Mouse (Mus musculus) MEL (cell line): ENCODE data around the gene Nol7. TPM values are rescaled to one million over a fixed set of nuclear protein-coding genes. Genes with fewer than 3 reads are reported as not detected.

Experiments
- DNase-seq: peaks from one replicate; pipeline ENCODE4 v3.0.0; 2011; ENCODE audit warnings: low read depth, low spot score
- H3K27ac ChIP-seq: 2 replicates; pipeline ENCODE4 v1.5.1; 2012; ENCODE audit warnings: low read depth, mild to moderate bottlenecking, control low read depth, low read length, moderate library complexity; ENCODE audit not compliant: control insufficient read depth
- H3K27me3 ChIP-seq, 2 experiments: fragments of 150-350 bp in 1 of 2; sonication (generic) in 1 of 2; 2 replicates each; pipeline ENCODE4 v1.6.1; 2012; ENCODE audit warnings: low read length in 2 of 2, mild to moderate bottlenecking in 2 of 2, improper control_type of control experiment in 1 of 2, moderate library complexity in 1 of 2; ENCODE audit not compliant: insufficient read depth in 2 of 2, control insufficient read depth in 1 of 2
- H3K36me3 ChIP-seq, 2 experiments: 2 replicates each; pipeline ENCODE4 v1.6.1; 2012 to 2014; ENCODE audit warnings: low read length in 2 of 2, improper control_type of control experiment in 1 of 2, inconsistent platforms in 1 of 2, mild to moderate bottlenecking in 1 of 2; ENCODE audit not compliant: insufficient read depth in 2 of 2, control insufficient read depth in 1 of 2
- H3K4me1 ChIP-seq, 2 experiments: fragments of 150-350 bp in 1 of 2; sonication (generic) in 1 of 2; 2 replicates each; pipeline ENCODE4 v1.6.1; 2012; ENCODE audit warnings: low read length in 2 of 2, improper control_type of control experiment in 1 of 2, mild to moderate bottlenecking in 1 of 2; ENCODE audit not compliant: insufficient read depth in 2 of 2, control insufficient read depth in 1 of 2
- H3K4me3 ChIP-seq, 2 experiments: fragments of 150-350 bp in 1 of 2; sonication (generic) in 1 of 2; 2 replicates each; pipeline ENCODE4 v1.5.1; 2012; ENCODE audit warnings: low read depth in 2 of 2, low read length in 2 of 2, mild to moderate bottlenecking in 2 of 2, moderate library complexity in 2 of 2, control low read depth in 1 of 2, improper control_type of control experiment in 1 of 2; ENCODE audit not compliant: control insufficient read depth in 1 of 2, insufficient read depth in 1 of 2
- H3K79me2 ChIP-seq: 2 replicates; pipeline ENCODE4 v1.6.1; 2012; ENCODE audit warnings: mild to moderate bottlenecking, low read length, moderate library complexity; ENCODE audit not compliant: control insufficient read depth, poor library complexity, insufficient read depth
- H3K9ac ChIP-seq: 2 replicates; pipeline ENCODE4 v1.6.1; 2012; ENCODE audit warnings: low read depth, mild to moderate bottlenecking, control low read depth, low read length, moderate library complexity; ENCODE audit not compliant: control insufficient read depth, poor library complexity, severe bottlenecking
- H3K9me3 ChIP-seq: fragments of 150-350 bp; sonication (generic); replicated peaks from 2 replicates; pipeline ENCODE4 v1.6.1; 2012; ENCODE audit warnings: mild to moderate bottlenecking, low read length, improper control_type of control experiment, moderate library complexity; ENCODE audit not compliant: insufficient read depth
- BHLHE40 ChIP-seq: IDR thresholded peaks from 2 replicates; pipeline ENCODE4 v1.6.1; 2012; ENCODE audit warnings: low read depth, mild to moderate bottlenecking, inconsistent platforms, low read length, improper control_type of control experiment, borderline replicate concordance
- CTCF ChIP-seq, 3 experiments: IDR thresholded peaks in 2 of 3; conservative IDR thresholded peaks in 1 of 3; 2 replicates each; pipeline ENCODE4 v1.5.1; 2011 to 2012; ENCODE audit warnings: low read length in 3 of 3, low read depth in 2 of 3, mild to moderate bottlenecking in 2 of 3, improper control_type of control experiment in 1 of 3, inconsistent platforms in 1 of 3, mixed read lengths in 1 of 3, moderate library complexity in 1 of 3; ENCODE audit not compliant: control insufficient read depth in 1 of 3, insufficient read depth in 1 of 3, poor library complexity in 1 of 3, severe bottlenecking in 1 of 3
- ELF1 ChIP-seq: IDR thresholded peaks from 2 replicates; pipeline ENCODE4 v1.6.1; 2014; ENCODE audit warnings: low read depth, mild to moderate bottlenecking, inconsistent platforms, low read length, improper control_type of control experiment, moderate library complexity
- EP300 ChIP-seq, 2 experiments: IDR thresholded peaks; 2 replicates each; pipeline ENCODE4 v1.6.1; 2011; ENCODE audit warnings: improper control_type of control experiment in 2 of 2, low read length in 2 of 2, low read depth in 1 of 2, mild to moderate bottlenecking in 1 of 2
- ETS1 ChIP-seq: IDR thresholded peaks from 2 replicates; pipeline ENCODE4 v1.6.1; 2012; ENCODE audit warnings: low read depth, mild to moderate bottlenecking, inconsistent platforms, low read length, improper control_type of control experiment, moderate library complexity
- GABPA ChIP-seq: IDR thresholded peaks from 2 replicates; pipeline ENCODE4 v1.6.1; 2012; ENCODE audit warnings: low read depth, mild to moderate bottlenecking, inconsistent platforms, low read length, improper control_type of control experiment, moderate library complexity
- GATA1 ChIP-seq: IDR thresholded peaks from 2 replicates; pipeline ENCODE4 v1.6.1; 2011; ENCODE audit warnings: low read depth, low read length, improper control_type of control experiment
- HCFC1 ChIP-seq: IDR thresholded peaks from 2 replicates; pipeline ENCODE4 v1.6.1; 2012; ENCODE audit warnings: low read depth, mild to moderate bottlenecking, inconsistent platforms, low read length, improper control_type of control experiment, moderate library complexity
- KAT2A ChIP-seq: conservative IDR thresholded peaks from 2 replicates; pipeline ENCODE4 v1.6.1; 2012; ENCODE audit warnings: low read depth, low read length, improper control_type of control experiment, inconsistent platforms
- MAZ ChIP-seq: IDR thresholded peaks from 2 replicates; pipeline ENCODE4 v1.6.1; 2012; ENCODE audit warnings: low read depth, mild to moderate bottlenecking, inconsistent platforms, low read length, improper control_type of control experiment
- MEF2A ChIP-seq: IDR thresholded peaks from 2 replicates; pipeline ENCODE4 v1.6.1; 2014; ENCODE audit warnings: low read depth, mild to moderate bottlenecking, inconsistent platforms, low read length, improper control_type of control experiment; ENCODE audit not compliant: poor library complexity, insufficient replicate concordance, severe bottlenecking; ENCODE audit errors: extremely low read depth
- MXI1 ChIP-seq: IDR thresholded peaks from 2 replicates; pipeline ENCODE4 v1.6.1; 2011; ENCODE audit warnings: mild to moderate bottlenecking, low read depth, low read length, improper control_type of control experiment
- MYB ChIP-seq: IDR thresholded peaks from 2 replicates; pipeline ENCODE4 v1.6.1; 2011; ENCODE audit warnings: mild to moderate bottlenecking, low read depth, low read length, improper control_type of control experiment
- NELFE ChIP-seq: IDR thresholded peaks from 2 replicates; pipeline ENCODE4 v1.6.1; 2011; ENCODE audit warnings: low read depth, low read length, improper control_type of control experiment
- POLR2AphosphoS2 ChIP-seq: IDR thresholded peaks from 2 replicates; pipeline ENCODE4 v1.6.1; 2011; ENCODE audit warnings: low read length, improper control_type of control experiment
- RAD21 ChIP-seq: IDR thresholded peaks from 2 replicates; pipeline ENCODE4 v1.6.1; 2011; ENCODE audit warnings: mild to moderate bottlenecking, low read depth, low read length, improper control_type of control experiment
- RCOR1 ChIP-seq: IDR thresholded peaks from 2 replicates; pipeline ENCODE4 v1.6.1; 2012; ENCODE audit warnings: low read depth, mild to moderate bottlenecking, inconsistent platforms, low read length, improper control_type of control experiment
- SMC3 ChIP-seq: IDR thresholded peaks from 2 replicates; pipeline ENCODE4 v1.6.1; 2011; ENCODE audit warnings: low read depth, low read length, improper control_type of control experiment
- TAL1 ChIP-seq: IDR thresholded peaks from 2 replicates; pipeline ENCODE4 v1.6.1; 2012; ENCODE audit warnings: mild to moderate bottlenecking, inconsistent platforms, low read length, moderate library complexity, mixed read lengths
- TBP ChIP-seq: IDR thresholded peaks from 2 replicates; pipeline ENCODE4 v1.8.0; 2011; ENCODE audit warnings: low read depth, low read length, improper control_type of control experiment
- UBTF ChIP-seq: IDR thresholded peaks from 2 replicates; pipeline ENCODE4 v1.6.1; 2012; ENCODE audit warnings: low read depth, mild to moderate bottlenecking, inconsistent platforms, low read length, improper control_type of control experiment, moderate library complexity, borderline replicate concordance; ENCODE audit not compliant: insufficient read depth
- ZC3H11A ChIP-seq: IDR thresholded peaks from 2 replicates; pipeline ENCODE4 v1.6.1; 2012; ENCODE audit warnings: low read depth, mild to moderate bottlenecking, inconsistent platforms, low read length, improper control_type of control experiment
- ZKSCAN1 ChIP-seq: IDR thresholded peaks from 2 replicates; pipeline ENCODE4 v1.6.1; 2012; ENCODE audit warnings: low read depth, mild to moderate bottlenecking, inconsistent platforms, low read length, improper control_type of control experiment, moderate library complexity
- polyA plus RNA-seq, 2 experiments: library from polyadenylated mRNA; stranded (reverse) in 1 of 2; unstranded in 1 of 2; fragments of >175 nt in 1 of 2; fragments of >200 nt in 1 of 2; gene quantifications; 2 replicates each; pipeline versions ENCODE4 v1.2.1 to v1.2.4; 2012; ENCODE audit warnings: low replicate concordance in 2 of 2, low read depth in 1 of 2; ENCODE audit not compliant: insufficient read length in 2 of 2, insufficient read depth in 1 of 2, missing spikeins in 1 of 2
- total RNA-seq: library from RNA; depleted of rRNA; stranded (reverse); fragments of 300-350 nt; gene quantifications from 2 replicates; pipeline ENCODE4 v1.2.3, GENCODE M21; 2012

Nol7 gene
- total and polyA plus RNA-seq, 3 experiments = 157 to 253 (median 186) TPM

GRCm38 (mm10) chr13:43443706-43444105 lies 45.5 kb downstream of the Nol7 start:
- Histone ChIP-seq H3K27ac (no peak overlapping the region), H3K4me1 (peaks cover 6 to 7% of the 10 kb centered on the region in 2 experiments), H3K4me3 (no peak overlapping the region), H3K36me3 (peaks cover 0 to 15% of the 10 kb centered on the region in 2 experiments; a peak in 2 of 4 replicates), H3K9me3 (no peaks in the 10 kb centered on the region), H3K27me3 (no peaks in the 10 kb centered on the region), H3K9ac (no peak overlapping the region), H3K79me2 (peaks cover 36% of the 10 kb centered on the region)
- DNase-seq = no peak
- TF ChIP-seq MYB (no peak), EP300 (IDR thresholded peaks at IDR 0.05; ENCODE audit: low read depth in 1 of 2, low read length in 2 of 2) (no peak), SMC3 (no peak), BHLHE40 (no peak), ETS1 (no peak), MXI1 (no peak), ZC3H11A (no peak), NELFE (no peak), RAD21 (no peak), UBTF (no peak)

- H3K4me1 ChIP-seq = peaks cover 6 to 7% of the 10 kb centered on the region in 2 experiments
Measured at GRCm38 (mm10) chr13:43444717-43445116, 46.5 kb downstream of the Nol7 start.

GRCm38 (mm10) chr13:43445754-43446153 lies 47.6 kb downstream of the Nol7 start:
- Histone ChIP-seq H3K4me3 (no peak overlapping the region), H3K79me2 (peaks cover 30% of the 10 kb centered on the region), H3K9me3 (no peaks in the 10 kb centered on the region), H3K27ac (no peak overlapping the region), H3K4me1 (peaks cover 0 to 5% of the 10 kb centered on the region in 2 experiments; a peak in 2 of 4 replicates), H3K9ac (no peak overlapping the region), H3K27me3 (no peaks in the 10 kb centered on the region), H3K36me3 (peaks cover 0 to 7% of the 10 kb centered on the region in 2 experiments; a peak in 2 of 4 replicates)
- TF ChIP-seq GATA1 (no peak), RCOR1 (no peak), POLR2AphosphoS2 (no peak), MAZ (no peak), HCFC1 (no peak), ELF1 (no peak), UBTF (no peak), RAD21 (no peak), MEF2A (no peak), KAT2A (no peak), CTCF (IDR thresholded peaks at IDR 0.05 in 2 of 3, conservative IDR thresholded peaks at IDR 0.05 in 1 of 3; ENCODE audit: control insufficient read depth in 1 of 3, insufficient read depth in 1 of 3, low read depth in 2 of 3, low read length in 3 of 3, poor library complexity in 1 of 3, severe bottlenecking in 1 of 3) (no peak)
- DNase-seq = no peak

More at GRCm38 (mm10) chr13:43444717-43445116, 46.5 kb downstream of the Nol7 start:
- no peak for DNase-seq
- Histone ChIP-seq H3K4me3 (no peak overlapping the region), H3K9ac (no peak overlapping the region), H3K27me3 (no peaks in the 10 kb centered on the region), H3K9me3 (no peaks in the 10 kb centered on the region), H3K79me2 (peaks cover 30% of the 10 kb centered on the region), H3K36me3 (peaks cover 0 to 15% of the 10 kb centered on the region in 2 experiments; a peak in 2 of 4 replicates), H3K27ac (no peak overlapping the region)
- TF ChIP-seq RCOR1 = no peak
- TF ChIP-seq CTCF (IDR thresholded peaks at IDR 0.05 in 2 of 3, conservative IDR thresholded peaks at IDR 0.05 in 1 of 3; ENCODE audit: control insufficient read depth in 1 of 3, insufficient read depth in 1 of 3, low read depth in 2 of 3, low read length in 3 of 3, poor library complexity in 1 of 3, severe bottlenecking in 1 of 3) = no peak
- TF ChIP-seq ZKSCAN1 = no peak
- no peak for TF ChIP-seq SMC3
- TF ChIP-seq ELF1 = no peak
- no peak for TF ChIP-seq TBP
- TF ChIP-seq POLR2AphosphoS2 = no peak
- no peak for TF ChIP-seq GABPA
- TF ChIP-seq TAL1 = no peak
